Mouse (Mus musculus) c-Kit-negative CD71-positive TER-119-positive erythroid progenitor cells, embryonic 14.5 days (primary cell): ENCODE results near the gene Tyw3.
A peak's percentile ranks its signal among the peaks of the same experiment; 100 is the strongest.
"Not testable (repeated sequence)": the region's sequence is repeated elsewhere in the genome, so short reads cannot be mapped to it uniquely, and the experiment has no call there.

ENCODE experiments used
- DNase-seq: peaks from one replicate; pipeline ENCODE4 v3.0.0-alpha.2; 2013; ENCODE audit warnings: low read depth, low spot score

The Tyw3 gene

DNA sequence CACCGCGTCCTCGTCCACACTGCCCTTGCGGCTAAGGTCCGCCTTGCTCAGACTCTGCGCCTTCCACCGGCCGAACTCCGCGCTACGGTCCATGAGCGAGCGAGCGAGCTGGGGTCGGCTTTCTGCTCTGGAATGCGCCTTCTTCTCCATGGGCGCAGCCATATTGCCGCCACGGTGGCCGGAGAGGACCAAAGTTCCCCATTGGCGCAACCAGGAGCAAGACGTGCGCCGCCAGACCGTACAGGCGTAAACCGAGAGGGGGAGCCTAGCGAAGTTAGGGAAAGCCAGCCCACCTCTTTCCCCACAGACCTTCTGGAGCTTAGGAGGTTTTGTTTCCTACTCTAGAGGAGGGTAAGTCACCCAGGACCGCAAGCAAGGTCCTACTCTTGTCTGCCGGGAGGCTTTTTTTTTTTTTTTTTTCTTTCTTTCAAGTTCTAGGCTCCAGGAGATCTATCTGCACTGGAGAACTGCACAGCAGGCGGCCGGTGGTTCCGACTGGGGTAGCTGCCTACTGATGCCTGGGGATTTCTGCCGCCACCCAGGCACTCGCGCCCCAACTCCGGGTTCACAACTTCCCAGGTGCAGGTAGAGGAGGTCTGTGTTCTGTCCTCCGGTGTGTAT is at the start of gene Tyw3:
Tyw3 (minus strand) TSS at position 171 of the 621 bp plus-strand sequence.
- peak; percentile 74 for DNase-seq

DNA sequence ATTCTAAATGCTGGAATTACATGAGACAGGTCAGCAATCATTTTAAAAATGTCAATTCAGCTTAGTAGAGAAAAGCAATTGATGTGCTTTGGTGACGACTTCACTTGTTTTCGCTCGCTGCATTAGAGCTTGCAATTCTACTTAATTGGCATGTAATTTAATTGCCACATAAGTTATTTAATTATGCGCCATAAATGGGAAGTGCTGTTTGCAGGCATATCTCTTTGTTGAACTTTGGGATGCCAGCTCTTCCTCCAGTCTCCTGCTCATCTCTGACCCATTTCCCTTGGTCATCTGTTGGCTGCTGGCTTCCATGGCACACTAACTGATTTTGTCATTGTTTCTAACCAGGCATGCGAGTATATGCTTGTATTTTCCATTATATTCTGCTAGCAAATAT is 36.2 kb upstream of the Tyw3 start:
- no peak for DNase-seq

DNA sequence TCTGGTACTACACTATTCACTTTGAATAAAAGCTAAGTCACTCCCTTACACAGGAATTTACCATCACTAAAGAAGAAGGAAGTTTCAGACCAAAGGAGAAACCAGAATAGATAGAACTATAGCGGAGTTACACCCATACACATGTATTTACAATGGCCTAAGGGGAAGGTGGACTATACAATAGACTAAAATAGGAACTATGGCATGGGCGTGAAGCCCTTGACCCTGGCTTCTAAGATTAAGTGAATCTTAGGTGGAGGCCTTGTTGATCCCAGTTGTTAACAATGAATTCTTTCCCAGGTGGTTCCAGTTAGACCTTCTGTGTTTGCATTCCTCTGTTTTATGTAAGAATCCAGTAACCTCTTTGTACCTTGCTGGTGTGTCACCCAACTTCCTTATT is 34.4 kb upstream of the Tyw3 start:
- DNase-seq: not testable (repeated sequence)

DNA sequence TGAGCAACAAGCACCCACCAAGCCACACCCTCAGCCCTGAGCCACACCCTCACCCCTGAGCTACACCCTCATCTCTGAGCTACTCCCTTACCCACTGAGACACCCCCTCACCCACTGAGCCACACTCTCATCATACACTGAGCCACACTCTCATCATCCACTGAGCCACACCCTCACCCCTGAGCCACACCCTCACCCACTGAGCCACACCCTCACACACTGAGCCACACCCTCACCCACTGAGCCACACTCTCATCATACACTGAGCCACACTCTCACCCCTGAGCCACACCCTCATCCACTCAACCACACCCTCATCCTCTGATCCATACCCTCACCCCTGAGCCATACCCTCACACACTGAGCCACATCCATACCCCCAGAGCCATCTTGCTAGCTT is 31.4 kb upstream of the Tyw3 start:
- peak; percentile 13 for DNase-seq

DNA sequence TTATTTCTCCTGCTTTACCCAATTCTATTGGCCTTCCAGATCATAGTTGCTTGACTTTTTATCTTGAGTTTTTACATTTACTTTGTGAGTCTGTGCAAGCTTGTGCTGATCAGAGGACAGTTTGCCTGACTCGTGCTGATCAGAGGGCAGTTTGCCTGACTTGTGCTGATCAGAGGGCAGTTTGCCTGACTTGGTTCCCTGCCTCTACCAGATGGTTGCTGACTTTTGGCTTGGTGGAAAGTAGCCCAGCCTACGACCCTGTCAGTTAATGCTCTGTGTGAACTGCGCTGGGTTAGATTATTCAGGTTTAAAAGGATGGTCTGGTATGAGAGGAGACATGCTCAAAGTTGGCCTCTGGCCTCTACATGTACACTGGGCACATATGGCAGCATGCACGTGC is 19.2 kb upstream of the Tyw3 start:
- no peak for DNase-seq

DNA sequence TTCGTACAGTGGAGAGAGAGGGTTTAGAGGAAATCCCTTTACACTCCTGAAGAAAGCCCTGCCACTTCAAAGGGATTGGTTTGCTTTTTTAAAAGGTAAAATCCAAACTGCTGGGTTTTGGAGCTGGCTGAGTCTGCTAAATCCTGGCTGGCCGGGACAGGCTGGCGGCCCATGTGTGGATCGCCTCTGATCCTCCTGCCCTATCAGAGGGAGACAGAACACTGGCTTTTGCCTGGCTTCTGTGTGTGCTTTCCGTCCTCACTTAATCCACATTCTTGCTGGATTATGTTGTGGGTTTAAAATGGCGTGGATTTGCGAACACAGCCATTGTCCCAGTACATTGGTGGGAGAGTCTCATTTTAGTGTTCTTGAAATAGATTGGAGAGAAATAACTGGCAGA is 18.4 kb upstream of the Tyw3 start:
- no peak for DNase-seq

DNA sequence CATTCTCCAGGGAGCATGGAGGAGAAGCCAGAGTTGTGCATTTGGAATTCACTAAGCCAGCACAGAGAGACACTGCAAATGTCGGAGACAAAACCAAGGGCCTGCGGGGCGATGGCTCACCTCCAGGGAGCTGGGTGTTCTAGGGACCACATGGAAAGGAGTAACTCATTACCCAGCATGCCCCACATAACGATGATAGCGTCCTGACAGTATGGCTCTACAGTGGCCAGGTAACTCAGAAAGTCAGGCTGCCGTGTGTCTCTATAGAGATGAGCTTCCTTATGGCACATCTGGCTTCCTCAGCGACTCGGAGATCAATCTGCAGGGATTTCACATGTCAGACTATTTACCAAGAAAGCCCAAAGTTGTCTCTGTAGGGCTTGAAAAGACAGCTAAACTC is 17.9 kb upstream of the Tyw3 start:
- no peak for DNase-seq

DNA sequence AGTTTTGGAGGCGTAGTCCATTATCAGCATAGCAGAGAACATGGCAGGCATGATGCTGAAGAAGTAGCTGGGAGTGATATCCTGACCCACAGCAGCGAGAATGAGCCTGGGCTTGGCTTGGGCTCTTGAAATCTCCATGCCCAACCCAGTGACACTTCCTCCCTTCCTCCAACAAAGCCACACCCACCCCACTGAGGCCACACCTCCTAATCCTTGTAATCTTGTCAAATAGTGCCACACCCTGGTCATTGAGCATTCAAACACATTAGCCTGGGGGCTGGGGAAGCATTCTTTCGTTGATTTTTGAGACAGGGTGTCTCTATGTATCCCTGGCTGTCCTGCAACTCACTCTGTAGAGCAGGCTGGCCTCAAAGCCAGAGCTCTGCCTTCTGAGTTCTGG is 15.0 kb upstream of the Tyw3 start:
- no peak for DNase-seq

DNA sequence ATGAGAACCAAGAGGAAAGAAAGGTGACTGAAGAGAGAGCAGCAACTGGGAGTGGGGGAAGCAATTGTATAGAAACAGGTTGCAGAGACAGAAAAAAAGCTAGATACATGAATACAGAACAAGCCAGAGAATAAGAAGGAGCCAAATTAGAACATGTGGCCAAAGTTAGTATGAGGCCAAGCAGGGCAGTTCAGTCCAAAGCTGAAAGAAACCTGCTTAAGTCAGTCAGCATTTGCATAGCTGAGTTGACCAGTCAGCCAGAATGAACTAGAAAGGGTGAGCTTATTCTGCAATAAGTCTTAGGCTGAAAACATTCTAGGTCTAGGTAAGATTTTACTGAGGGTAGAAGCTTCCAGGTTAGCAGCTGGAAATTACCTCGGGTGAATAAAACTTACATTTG is 11.0 kb upstream of the Tyw3 start:
- DNase-seq: no peak

DNA sequence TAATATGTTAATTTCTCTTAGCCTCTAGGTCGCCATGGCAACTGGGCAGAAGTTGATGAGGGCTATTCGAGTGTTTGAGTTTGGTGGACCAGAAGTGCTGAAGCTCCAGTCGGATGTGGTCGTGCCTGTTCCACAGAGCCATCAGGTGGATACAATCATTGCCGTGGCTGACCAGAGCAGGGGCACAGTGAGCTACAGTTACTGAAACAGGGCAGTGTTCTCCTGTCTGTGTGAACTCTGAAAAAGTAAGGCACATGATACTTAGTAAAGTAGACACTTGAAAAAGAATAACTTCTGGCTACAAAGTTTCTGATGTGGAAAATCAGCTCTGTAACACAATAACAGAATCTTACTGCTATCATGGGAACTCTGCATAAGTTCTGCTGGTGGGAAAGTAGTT is 8.0 kb upstream of the Tyw3 start:
- no peak for DNase-seq

DNA sequence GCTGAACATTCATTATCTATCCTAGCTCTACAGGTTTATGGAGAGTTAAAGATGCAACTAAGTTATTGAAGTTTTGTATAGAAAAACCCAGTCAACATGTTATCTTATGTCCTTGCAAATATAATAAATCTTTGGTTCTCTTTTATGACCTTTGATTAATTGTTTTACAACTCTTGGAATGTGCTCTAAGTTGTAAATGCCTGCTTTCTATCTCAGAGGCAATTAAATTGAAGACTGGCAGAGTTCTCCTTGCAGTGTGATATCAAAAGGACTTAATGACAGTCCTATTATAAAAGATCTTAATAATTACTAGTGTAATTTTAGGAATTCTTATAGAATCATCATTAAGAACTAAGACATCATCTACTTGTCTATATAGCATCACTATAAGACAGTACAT is 5.2 kb upstream of the Tyw3 start:
- no peak for DNase-seq

DNA sequence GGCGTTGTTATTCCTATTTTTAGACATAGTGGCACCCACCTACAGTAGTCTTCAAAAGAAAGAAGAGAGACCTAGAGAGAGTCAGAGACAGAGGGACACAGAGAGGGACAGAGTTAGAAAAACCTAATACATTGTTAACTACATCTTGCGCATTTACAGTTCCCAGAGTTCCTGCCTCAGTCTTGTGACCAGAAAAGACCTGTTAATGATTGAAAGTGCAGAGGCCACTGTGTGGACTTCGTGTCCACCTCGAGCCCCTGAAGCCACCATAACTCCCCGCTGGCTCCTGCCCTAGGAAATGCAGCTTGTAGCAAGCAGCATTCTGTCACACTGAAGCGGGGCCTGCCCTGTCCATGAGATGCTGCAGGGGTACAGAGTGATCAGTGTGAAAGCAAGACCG is 657 bp upstream of the Tyw3 start:
- no peak for DNase-seq

DNA sequence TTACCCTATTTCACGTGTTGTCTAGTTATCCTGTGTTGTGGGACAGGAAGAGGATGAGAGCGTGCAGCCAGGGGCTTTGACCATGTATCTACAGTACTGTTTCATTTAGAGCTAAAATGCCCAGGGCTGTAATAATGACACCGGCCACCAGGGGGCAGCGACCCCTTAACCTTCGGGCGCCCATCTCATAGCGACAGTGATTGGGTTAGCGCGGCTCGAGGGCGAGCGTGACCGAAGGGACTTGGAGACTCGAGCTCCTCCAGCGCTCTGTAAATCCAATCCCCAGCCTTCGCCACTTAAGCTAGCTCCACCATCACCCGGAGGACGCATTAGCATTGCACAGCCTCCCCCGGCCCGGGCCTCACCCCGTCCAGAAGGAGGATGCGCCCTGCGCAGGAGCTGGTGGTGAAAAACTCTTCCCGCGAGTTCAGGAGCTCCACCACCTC is 393 bp downstream of the Tyw3 start, which contains the start of gene Cryz:
Cryz (plus strand) TSS at position 224 of the 446 bp plus-strand sequence.
- DNase-seq: peak; percentile 76

DNA sequence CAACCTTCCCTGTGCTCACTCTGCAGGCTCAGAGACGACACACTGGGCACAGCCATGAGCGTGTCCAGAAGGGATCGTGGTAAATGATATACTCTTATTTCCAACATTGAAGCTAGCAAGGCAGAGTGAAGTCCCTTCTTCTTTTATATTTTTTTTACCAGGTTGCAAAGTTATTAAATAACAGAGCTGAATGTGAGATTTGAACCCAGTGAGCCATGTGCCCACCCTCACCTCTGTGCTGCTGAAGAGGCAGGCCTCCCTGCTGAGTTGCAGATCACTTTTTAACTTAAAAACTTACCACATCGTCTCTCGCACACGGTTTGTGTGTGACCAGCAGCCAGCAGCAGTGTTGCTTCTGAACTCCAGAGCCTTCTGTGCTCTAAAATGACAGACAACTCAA is 2.7 kb downstream of the Tyw3 start:
- DNase-seq: no peak

DNA sequence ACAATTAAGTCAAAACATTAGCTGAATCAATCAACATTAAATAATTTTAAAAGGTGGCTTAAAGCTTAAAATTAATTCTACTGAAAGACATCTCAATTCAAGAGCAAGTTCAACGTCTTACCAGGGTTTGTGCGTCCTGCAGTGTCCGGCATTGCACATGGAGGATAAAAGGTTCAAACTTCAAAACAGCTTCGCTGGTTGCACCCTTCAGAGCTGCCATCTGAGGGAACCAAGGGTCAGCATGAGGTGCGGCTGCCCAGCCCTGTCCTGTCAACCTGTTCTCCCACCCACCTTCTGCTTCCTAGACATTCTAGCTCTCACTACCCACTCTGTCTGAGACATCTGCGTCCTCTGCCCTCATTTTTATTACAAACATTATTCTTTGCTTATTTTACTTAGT is 3.3 kb downstream of the Tyw3 start:
- DNase-seq: no peak

DNA sequence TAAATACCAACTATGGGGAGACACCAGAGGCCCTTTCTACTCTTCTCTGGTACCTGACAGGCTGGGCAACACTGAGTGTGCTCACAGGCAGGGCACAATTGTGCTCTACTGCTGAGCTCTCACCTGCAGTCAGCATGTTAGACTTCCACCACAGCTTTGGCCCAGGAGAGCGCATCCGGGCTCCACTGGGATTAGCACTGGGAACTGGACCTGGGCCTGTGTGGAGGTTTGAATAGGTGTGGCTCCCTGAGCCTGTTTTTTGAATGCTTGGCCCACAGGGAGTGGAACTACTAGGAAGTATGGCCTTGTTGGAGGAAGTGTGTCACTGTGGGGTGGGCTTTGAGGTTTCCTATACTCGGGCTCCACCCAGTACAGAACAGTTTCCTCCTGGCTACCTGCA is 5.3 kb downstream of the Tyw3 start:
- DNase-seq: no peak

DNA sequence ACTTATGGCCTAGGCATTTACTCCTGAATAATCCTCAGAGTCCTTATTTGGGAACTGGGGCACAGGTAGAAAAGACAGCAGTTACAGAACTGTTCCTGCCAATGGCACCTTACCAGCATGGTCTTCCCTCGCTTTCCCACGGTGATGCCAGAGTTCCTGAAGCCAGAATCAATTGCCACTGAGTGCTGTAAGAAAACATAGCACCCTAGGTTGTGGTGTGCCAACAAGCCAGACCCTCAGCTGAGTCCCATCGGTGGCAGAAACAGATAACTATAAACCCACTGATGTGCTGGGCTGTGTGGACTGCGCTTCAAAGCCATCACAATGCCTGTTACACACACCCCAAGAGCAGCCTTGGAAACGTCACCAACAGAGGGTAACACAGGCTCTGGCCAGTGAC is 5.9 kb downstream of the Tyw3 start:
- DNase-seq: no peak

DNA sequence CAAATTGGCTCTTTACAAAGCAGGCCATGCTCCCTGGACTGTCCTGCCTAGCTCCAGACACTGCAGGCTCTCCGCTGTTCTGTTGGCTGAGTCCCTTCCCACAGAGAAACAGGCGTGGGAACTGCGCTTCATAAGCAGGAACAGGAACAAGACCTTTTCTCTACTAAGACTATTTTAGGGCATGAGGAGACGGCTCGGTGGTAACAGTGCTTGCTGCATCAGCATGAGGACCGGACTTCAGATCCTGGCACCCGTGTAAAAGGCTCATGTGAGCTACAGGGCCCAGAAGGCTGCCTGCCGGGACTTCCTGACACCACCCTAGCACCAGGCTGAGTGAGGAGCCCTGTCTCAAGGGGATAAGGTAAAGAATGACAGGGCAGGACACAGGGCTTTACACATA is 12.6 kb downstream of the Tyw3 start:
- no peak for DNase-seq

DNA sequence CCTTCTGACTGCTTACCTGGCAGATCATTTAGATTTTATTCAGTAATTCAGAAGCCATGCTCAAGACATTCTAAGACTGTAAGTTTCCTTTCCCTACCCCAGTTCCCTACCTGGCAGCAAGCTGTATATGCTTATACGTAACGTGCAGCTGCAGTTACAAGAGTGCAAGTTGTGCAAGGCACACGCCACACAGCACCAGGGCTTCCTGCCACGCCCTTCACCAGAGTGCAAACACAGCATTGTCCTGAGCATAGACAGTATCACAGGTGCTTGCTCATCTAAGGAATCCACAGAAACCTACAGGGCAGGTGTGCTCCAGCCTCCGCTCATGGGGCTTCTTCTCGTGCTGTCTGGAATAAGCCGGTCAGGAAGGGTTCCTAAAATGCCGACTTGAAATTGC is 19.0 kb downstream of the Tyw3 start:
- no peak for DNase-seq

DNA sequence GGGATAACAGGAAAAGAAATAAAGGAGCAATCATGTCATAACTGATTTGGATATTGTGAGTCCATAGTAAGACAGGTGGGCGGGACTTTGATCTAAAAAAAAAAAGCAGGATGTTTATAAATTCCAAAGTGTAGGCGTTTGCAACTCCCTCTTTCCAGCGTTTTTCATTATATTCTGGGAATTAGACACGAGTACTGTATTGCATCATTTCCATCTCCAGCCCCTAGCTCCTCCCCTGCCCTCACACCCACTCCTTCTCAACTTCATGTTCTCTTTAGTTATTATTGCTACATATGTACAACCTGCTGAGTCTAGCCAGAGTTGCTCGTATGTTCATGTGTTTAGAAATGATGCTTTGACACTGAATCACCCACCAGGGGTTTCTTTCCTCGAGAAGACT is 23.2 kb downstream of the Tyw3 start:
- no peak for DNase-seq

DNA sequence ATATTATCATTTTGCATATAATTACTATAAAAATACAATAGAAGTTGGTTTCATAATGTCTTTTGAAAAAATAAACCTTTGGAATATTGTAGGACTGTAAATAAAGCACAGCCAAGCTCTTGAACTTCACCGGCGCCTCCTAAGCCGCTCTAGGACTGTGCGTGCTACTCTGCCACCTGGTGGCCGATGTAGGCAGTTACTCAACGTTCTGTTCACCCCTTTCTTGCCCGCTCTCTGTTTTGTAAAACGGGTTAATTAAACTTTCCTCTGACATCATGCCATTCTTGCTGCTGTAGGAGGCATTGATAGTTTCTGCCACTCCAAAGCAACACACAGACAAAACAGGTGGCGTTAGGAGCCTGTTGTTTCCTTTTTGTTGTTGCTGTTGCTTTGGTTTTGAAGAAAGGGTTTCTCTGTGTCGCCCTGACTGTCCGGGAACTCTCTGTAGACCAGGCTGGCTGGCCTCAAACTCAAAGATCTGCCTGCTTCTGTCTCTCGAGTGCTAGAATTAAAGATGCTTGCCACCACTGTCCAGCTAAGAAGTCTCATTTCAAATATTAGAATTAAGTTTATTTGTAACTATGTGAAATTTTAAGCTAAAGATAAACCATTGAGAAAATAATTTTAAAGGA is 24.4 kb downstream of the Tyw3 start:
- DNase-seq: peak; percentile 3

DNA sequence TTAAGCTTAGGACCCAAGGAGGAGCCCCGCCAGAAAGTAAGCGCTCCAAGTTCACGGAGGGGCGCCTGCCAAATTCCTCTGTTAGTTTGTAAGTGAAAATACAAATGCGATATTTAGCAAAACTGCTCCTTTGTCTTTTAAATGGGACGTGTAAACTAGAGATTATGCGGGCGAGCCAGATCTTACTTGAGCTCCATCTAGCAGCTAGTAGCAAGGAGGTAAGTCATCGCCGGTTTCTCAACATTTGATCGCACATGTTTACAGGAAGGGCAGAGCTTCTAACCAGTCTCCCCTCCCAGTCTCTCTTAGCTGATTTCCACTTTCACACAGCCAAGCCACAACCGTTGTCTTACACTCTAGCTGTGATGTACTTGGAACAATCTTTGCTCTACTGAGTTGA is 26.1 kb downstream of the Tyw3 start:
- DNase-seq: no peak

DNA sequence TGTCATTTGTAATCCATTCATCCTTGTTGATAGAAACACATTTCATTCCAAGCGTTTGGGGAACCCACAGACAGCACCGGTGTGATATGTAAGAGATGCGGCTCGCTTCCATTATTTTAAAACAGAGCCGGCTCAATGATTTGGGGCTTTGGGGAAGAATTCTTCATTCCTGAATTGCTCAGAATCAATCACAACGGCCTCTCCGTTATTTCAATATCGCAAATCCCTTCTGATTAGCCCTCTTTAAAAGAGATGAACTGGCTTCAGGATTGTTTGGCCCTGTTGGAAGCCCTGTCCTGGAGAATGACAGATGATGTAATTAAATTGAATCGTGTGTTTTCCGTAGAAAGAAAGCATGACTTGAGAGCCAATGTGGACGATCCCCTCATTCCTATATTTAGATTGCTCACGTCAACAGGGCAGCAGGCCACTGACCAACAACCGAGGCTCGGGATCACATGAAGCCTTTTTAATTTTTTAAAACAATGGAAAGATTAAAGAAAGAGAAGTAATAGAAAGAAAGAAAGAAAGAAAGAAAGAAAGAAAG is 26.8 kb downstream of the Tyw3 start:
- DNase-seq: no peak
